Mouse (Mus musculus) embryonic facial prominence, embryonic 13.5 days (tissue): ENCODE measurements around the gene Slco1b2. TPM values are rescaled to one million over a fixed set of nuclear protein-coding genes. Genes with fewer than 3 reads are reported as not detected.
"Not testable (repeated sequence)": the region's sequence is repeated elsewhere in the genome, so short reads cannot be mapped to it uniquely, and the experiment has no call there.

Source experiments
- ATAC-seq: fragments of 200-750 bp; cut with Nextera tagmentation; 2 replicates; pipeline ENCODE4 v1.8.0; 2017; ENCODE audit warnings: low read depth; ENCODE audit not compliant: insufficient number of reproducible peaks, insufficient read depth, low FRiP score, low TSS enrichment
- H3K27ac ChIP-seq: fragments of 300-500 bp; sonication (generic); 2 replicates; pipeline ENCODE4 v1.5.1; 2015; ENCODE audit warnings: moderate library complexity, mild to moderate bottlenecking, inconsistent platforms
- H3K27me3 ChIP-seq: fragments of 300-500 bp; sonication (generic); 2 replicates; pipeline ENCODE4 v1.6.1; 2015; ENCODE audit warnings: mild to moderate bottlenecking, inconsistent platforms
- H3K36me3 ChIP-seq: fragments of 300-500 bp; sonication (generic); 2 replicates; pipeline ENCODE4 v1.6.1; 2015; ENCODE audit warnings: mild to moderate bottlenecking, inconsistent platforms
- H3K4me1 ChIP-seq: fragments of 300-500 bp; sonication (generic); 2 replicates; pipeline ENCODE4 v1.6.1; 2015; ENCODE audit warnings: inconsistent platforms
- H3K4me2 ChIP-seq: fragments of 300-500 bp; sonication (generic); 2 replicates; pipeline ENCODE4 v1.6.1; 2015; ENCODE audit warnings: moderate library complexity, mild to moderate bottlenecking, inconsistent platforms
- H3K4me3 ChIP-seq: fragments of 300-500 bp; sonication (generic); 2 replicates; pipeline ENCODE4 v1.5.1; 2015; ENCODE audit warnings: mild to moderate bottlenecking, inconsistent platforms
- H3K9ac ChIP-seq: fragments of 300-500 bp; sonication (generic); 2 replicates; pipeline ENCODE4 v1.6.1; 2015; ENCODE audit warnings: mild to moderate bottlenecking, inconsistent platforms
- H3K9me3 ChIP-seq: fragments of 300-500 bp; sonication (generic); 2 replicates; pipeline ENCODE4 v1.6.1; 2016; ENCODE audit warnings: inconsistent platforms
- WGBS: fragments of 180-500 bp; shearing (Covaris S2); methylation state at CpG from one replicate; pipeline ENCODE4 v1.1.7; 2015; ENCODE audit warnings: mixed read lengths; 5-methylcytosine and 5-hydroxymethylcytosine counted together
- polyA plus RNA-seq: library from polyadenylated mRNA; unstranded; fragments of >200 nt; fragmentation: Nextera tagmentation; extraction: Ambion mirVana; gene quantifications from 2 replicates; pipeline ENCODE4 v1.2.1, GENCODE M21; 2015

Slco1b2 gene
- not detected in 2 replicates for polyA plus RNA-seq

DNA sequence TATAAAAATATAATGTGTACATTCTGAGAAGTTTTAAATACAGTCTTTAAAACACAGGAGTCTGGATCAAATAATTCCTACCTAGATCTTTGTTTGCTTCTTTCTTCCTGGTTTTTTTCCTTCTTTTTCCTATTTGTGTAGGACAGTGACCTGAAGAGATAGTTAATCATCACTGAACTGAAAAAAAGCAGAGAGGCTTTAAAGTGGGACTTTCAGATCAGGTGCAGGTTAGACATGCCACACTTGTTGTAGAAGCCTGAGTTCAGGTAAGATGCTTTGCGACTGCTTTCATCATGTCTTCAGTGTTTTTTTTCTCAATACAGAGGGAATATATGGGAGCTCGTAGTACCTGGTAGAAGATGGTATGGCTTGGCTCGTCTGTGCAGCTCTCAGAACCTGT, at the start of gene Slco1b2:
Slco1b2 (plus strand) TSS at position 228 of the 400 bp plus-strand sequence.
- Histone ChIP-seq H3K9me3 (no peaks in the 10 kb centered on the region), H3K27me3 (no peaks in the 10 kb centered on the region), H3K27ac (no peak within 1 kb of the TSS), H3K36me3 (no peaks in the 10 kb centered on the region), H3K9ac (no peak within 1 kb of the TSS), H3K4me3 (no peak within 1 kb of the TSS), H3K4me2 (no peak within 1 kb of the TSS), H3K4me1 (no peaks in the 10 kb centered on the region)
- ATAC-seq = no peak
- WGBS = 72% methylated on average over 3 of the region's 3 CpGs

DNA sequence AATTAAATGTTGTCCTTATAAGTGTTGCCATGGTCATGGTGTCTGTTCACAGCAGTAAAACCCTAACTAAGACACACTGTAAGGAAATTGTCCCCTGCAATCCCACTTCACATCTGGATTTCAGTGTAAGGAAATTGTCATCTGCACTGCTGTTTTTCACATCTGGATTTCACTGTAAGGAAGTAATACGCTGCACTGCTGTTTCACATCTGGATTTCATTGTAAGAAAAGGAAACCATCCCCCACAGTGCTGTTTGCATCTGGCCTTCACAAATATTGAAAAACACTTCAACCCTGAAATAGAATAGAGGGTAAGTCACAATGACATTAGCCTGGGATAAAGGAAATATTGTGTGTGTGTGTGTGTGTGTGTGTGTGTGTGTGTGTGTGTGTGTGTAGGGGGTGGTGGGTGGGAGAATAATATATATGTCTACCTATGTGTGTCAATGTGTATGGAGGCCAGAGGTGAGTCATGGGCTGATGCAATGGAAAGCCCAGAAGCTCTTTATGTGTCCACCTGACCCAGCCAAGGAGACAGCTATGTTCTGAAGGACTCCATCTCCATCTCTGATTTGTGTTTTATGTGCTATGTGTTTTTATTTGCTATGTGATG, 44.4 kb upstream of the Slco1b2 start:
- 23% methylated on average over 1 of the region's 1 CpGs for WGBS
- no peak for ATAC-seq

DNA sequence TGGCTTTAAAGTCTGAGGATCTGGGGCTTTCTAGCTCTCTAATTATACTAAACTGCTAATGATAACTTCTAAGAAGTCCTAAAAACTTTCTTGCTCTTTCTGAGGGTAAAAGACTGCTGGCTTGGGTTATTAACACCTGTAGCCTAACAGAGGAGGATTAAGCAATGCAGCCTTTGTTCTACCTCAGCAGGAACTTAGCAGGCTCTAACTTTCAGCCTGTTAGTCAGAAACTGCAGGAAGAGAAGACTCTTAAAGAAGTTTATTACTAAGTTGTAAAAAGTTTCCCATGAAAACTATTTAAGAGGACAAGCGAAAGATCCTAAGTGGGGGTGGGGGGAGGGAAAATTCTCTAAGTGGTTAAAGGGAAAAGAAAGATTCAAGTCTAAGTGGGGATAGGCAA, 39.3 kb upstream of the Slco1b2 start:
- H3K27ac ChIP-seq = no peak overlapping the region
- 59% methylated on average over 1 of the region's 1 CpGs for WGBS
- ATAC-seq = no peak
- H3K4me3 ChIP-seq = no peak overlapping the region
- no peaks in the 10 kb centered on the region for H3K9me3 ChIP-seq
- H3K4me1 ChIP-seq = no peaks in the 10 kb centered on the region
- H3K27me3 ChIP-seq = no peaks in the 10 kb centered on the region
- no peak overlapping the region for H3K9ac ChIP-seq
- no peak overlapping the region for H3K4me2 ChIP-seq
- no peaks in the 10 kb centered on the region for H3K36me3 ChIP-seq

More for the DNA sequence above, 44.4 kb upstream of the Slco1b2 start:
- Histone ChIP-seq H3K27me3 (no peaks in the 10 kb centered on the region), H3K36me3 (no peaks in the 10 kb centered on the region), H3K4me2 (no peak overlapping the region), H3K27ac (no peak overlapping the region), H3K9ac (no peak overlapping the region), H3K4me3 (no peak overlapping the region), H3K4me1 (no peaks in the 10 kb centered on the region), H3K9me3 (no peaks in the 10 kb centered on the region)

DNA sequence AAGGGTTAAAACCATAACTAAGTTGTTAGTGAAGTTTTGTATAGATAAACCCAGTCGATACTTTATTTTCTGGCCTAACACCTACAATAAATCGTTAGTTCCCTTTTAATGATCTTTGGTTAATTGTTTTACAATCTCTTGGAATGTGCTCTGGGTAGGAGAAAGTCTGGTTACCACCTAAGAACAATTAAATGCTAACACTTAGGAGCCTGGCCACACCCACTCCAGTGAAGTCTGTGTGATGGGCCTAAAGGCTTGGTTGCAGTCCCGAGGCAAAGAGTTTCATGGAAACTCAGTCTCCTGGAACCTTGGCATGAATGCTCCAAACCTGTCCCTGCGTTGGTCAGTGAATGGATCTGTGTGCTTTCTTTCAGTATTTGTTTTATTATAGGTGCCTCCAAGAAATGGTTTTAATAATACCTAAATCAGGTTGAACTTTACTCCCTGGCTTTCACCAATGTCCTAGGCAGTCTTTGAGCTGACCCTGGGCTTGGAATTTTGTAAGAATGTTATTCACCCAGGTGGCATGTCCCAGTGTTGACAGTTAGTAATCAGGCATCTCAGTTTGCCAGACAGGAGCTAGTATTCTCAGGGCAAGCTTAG, 38.6 kb upstream of the Slco1b2 start:
- not testable (repeated sequence) for H3K27ac ChIP-seq, H3K36me3 ChIP-seq, ATAC-seq, H3K9me3 ChIP-seq, H3K4me2 ChIP-seq, H3K27me3 ChIP-seq, H3K4me1 ChIP-seq, H3K4me3 ChIP-seq, H3K9ac ChIP-seq
- 63% methylated on average over 4 of the region's 4 CpGs for WGBS

DNA sequence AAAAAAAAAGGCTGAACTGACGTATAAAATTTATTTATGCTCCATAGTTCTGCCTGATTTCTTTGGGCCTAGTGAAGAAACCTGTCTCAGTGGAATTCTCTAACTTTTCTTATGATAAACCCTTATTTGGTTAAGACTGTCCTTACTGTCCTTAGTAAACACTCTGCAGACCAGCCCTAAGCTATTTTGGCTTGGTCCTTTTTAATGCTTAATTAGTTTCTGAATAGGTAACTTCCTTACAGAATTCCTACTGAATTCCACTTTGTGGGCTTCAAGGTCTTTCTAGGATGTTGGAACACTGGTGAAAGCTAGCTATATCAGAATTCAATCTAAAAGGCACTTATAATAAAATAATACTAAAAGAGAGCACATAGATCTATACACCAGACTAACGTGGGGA, 33.2 kb upstream of the Slco1b2 start:
- 86% methylated on average over 2 of the region's 2 CpGs for WGBS
- Histone ChIP-seq H3K4me3 (no peak overlapping the region), H3K36me3 (0 out of 2 replicates have a peak, but pooled peaks cover 3% of the 10 kb centered on the region), H3K9ac (no peak overlapping the region), H3K9me3 (peaks cover 14% of the 10 kb centered on the region), H3K4me2 (no peak overlapping the region), H3K4me1 (no peaks in the 10 kb centered on the region), H3K27me3 (no peaks in the 10 kb centered on the region), H3K27ac (no peak overlapping the region)
- no peak for ATAC-seq

DNA sequence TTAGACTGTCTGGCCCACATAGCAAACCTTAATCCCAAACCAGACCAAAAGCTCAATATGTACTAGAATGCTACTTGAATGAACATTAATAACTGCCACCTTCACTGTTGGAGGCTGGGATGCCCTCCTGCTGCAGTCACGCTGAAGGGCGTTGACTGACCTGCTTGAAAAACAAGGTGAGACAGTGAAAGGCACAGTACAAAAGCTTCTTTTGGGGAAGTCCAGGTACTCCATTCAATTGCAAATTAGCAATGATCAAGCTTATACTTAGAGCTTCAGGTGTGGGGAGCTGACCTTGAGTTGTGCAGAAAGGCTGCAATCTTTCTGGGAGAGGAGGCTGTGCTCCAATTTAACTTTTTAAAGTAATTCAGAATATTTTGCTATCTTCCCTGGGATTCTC, 32.3 kb upstream of the Slco1b2 start:
- Histone ChIP-seq H3K27me3 (no peaks in the 10 kb centered on the region), H3K9ac (no peak overlapping the region), H3K4me3 (no peak overlapping the region), H3K9me3 (peaks cover 14% of the 10 kb centered on the region), H3K4me1 (no peaks in the 10 kb centered on the region), H3K27ac (no peak overlapping the region), H3K36me3 (0 out of 2 replicates have a peak, but pooled peaks cover 3% of the 10 kb centered on the region), H3K4me2 (no peak overlapping the region)
- WGBS = 96% methylated on average over 2 of the region's 2 CpGs
- no peak for ATAC-seq

DNA sequence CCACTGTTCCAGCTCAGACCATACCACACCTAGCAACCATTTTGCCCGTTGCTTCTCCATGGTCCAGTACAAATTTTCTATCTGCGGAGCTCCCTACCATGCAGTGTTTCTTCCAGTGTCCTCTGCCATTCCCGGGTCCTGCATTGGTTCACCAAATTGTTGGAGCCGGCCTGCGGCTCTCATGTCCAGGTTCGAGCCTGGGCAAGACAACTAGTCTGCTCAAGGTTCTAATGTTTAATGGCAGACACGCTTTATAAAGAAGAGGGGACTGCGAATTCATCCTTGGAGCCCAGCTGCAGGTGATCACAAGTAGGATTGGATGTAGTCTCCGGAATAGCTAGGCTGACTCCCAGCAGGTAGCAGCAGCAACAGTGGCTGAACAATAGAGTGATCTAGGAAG, 28.4 kb upstream of the Slco1b2 start:
- Histone ChIP-seq H3K9ac (no peak overlapping the region), H3K4me1 (no peaks in the 10 kb centered on the region), H3K27ac (no peak overlapping the region), H3K4me2 (no peak overlapping the region), H3K27me3 (no peaks in the 10 kb centered on the region), H3K9me3 (peaks cover 14% of the 10 kb centered on the region), H3K4me3 (no peak overlapping the region), H3K36me3 (0 out of 2 replicates have a peak, but pooled peaks cover 3% of the 10 kb centered on the region)
- ATAC-seq = no peak
- 67% methylated on average over 9 of the region's 9 CpGs for WGBS

- H3K4me1 ChIP-seq = no peaks in the 10 kb centered on the region
- H3K36me3 ChIP-seq = no peaks in the 10 kb centered on the region
- no peak overlapping the region for H3K4me2 ChIP-seq
- H3K27me3 ChIP-seq = no peaks in the 10 kb centered on the region
- WGBS = 64% methylated on average over 2 of the region's 2 CpGs
- no peak overlapping the region for H3K4me3 ChIP-seq
- ATAC-seq = no peak
- H3K9ac ChIP-seq = no peak overlapping the region
- no peaks in the 10 kb centered on the region for H3K9me3 ChIP-seq
- H3K27ac ChIP-seq = no peak overlapping the region
Measured at GRCm38 (mm10) chr6:141610702-141611260, 18.5 kb upstream of the Slco1b2 start.

DNA sequence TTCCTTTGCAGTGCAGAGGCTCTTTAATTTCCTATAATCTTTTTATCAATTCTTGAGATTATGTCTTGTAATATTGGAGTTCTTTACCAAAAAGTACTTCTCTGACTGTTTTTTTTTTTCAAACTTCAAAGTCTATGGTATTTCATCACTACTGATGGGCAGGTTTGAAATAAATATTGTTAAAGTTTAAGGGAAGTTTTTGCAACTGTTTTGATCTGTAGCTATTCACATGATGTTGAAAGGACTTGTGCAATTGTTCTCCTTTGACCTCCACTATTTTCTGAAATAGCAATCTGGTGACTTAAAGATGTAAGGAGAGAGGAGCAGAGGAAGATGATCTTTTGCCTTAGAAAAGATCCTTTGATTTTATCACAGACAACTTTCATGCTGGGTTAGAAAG, 15.3 kb upstream of the Slco1b2 start:
- H3K36me3 ChIP-seq = no peaks in the 10 kb centered on the region
- no peak overlapping the region for H3K9ac ChIP-seq
- H3K4me1 ChIP-seq = no peaks in the 10 kb centered on the region
- H3K27me3 ChIP-seq = no peaks in the 10 kb centered on the region
- no peak for ATAC-seq
- no peak overlapping the region for H3K4me2 ChIP-seq
- H3K4me3 ChIP-seq = no peak overlapping the region
- H3K9me3 ChIP-seq = no peaks in the 10 kb centered on the region
- no peak overlapping the region for H3K27ac ChIP-seq

- no peak for ATAC-seq
- H3K4me1 ChIP-seq = no peaks in the 10 kb centered on the region
- H3K9ac ChIP-seq = no peak overlapping the region
- no peaks in the 10 kb centered on the region for H3K36me3 ChIP-seq
- H3K9me3 ChIP-seq = no peaks in the 10 kb centered on the region
- WGBS = 84% methylated on average over 3 of the region's 3 CpGs
- no peaks in the 10 kb centered on the region for H3K27me3 ChIP-seq
- no peak overlapping the region for H3K4me3 ChIP-seq
- H3K27ac ChIP-seq = no peak overlapping the region
- no peak overlapping the region for H3K4me2 ChIP-seq
Measured at GRCm38 (mm10) chr6:141615348-141615747, 14.0 kb upstream of the Slco1b2 start.

DNA sequence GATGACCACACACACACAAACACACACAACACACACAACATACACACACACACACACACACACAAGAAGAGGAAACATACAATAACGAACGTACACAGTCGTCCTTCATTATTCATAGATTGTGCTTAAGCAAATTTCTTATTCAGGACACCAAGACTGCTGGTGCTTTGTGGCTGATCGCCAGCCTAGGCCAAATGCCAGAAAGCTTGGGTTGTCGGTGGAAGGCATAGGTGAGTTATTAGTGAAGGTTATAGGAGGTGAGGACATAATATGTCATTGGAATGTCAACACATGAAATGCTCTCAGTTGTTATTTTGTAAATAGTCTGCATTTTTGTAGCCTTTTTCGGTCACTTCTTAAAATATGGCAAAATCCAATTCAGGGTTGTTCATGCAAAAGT, 3.6 kb downstream of the Slco1b2 start:
- WGBS = 92% methylated on average over 6 of the region's 6 CpGs

DNA sequence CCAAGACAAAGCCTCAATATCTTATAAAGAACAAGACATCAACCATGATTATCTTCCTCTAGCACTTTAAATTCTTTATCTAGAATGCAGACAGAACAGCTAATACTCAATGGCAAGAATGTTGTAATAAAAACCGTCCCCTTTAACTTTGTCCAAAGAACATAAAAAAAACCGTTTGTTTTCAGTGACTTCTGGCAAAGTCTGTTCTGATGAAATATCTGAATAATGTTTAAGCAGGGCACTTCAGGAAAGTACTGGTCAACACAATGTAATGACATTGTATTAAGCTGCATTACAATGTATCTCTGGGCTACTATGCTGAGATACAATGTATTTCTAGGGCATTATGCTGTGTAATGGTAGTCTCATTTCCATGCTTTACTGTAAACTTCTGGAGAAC, 5.9 kb downstream of the Slco1b2 start:
- Histone ChIP-seq H3K4me1 (no peaks in the 10 kb centered on the region), H3K27ac (no peak overlapping the region), H3K4me3 (no peak overlapping the region), H3K36me3 (no peaks in the 10 kb centered on the region), H3K4me2 (no peak overlapping the region), H3K9ac (no peak overlapping the region), H3K27me3 (no peaks in the 10 kb centered on the region), H3K9me3 (no peaks in the 10 kb centered on the region)
- 70% methylated on average over 2 of the region's 2 CpGs for WGBS
- no peak for ATAC-seq

More for the DNA sequence above, 3.6 kb downstream of the Slco1b2 start:
- Histone ChIP-seq H3K4me1 (no peaks in the 10 kb centered on the region), H3K27ac (no peak overlapping the region), H3K9me3 (no peaks in the 10 kb centered on the region), H3K9ac (no peak overlapping the region), H3K36me3 (no peaks in the 10 kb centered on the region), H3K27me3 (no peaks in the 10 kb centered on the region), H3K4me2 (no peak overlapping the region), H3K4me3 (no peak overlapping the region)
- ATAC-seq = no peak
